Mouse (Mus musculus): Measurements from ENCODE around the gene Kif2c.

Kif2c gene

DNA sequence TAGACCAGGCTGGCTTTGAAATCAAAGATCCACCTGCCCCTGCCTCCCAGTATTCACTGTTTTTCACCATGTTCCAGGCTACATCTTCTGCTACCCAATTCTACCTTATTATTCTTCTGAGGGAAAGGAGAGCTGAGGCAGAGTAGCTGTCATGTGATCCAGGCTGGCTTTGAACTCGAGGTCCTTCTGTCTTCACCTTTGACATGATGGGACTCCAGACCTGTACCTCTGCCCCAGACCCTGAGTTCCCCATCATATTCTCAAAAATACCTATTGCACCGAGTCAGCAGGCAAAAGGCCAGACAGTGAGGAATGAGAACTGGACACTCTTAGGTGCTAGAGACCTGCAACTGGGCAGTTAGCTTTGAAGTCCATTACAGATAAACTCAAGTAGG, 47.8 kb downstream of the Kif2c start:
- in situ Hi-C loops (cut with MboI) = loop anchor here (10.0 kb wide), 1 partner anchor 310 kb away; the partner anchor contains the start of gene Hpdl

- in situ Hi-C loops (cut with MboI) = loop anchor here (10.0 kb wide), 1 partner anchor 309 kb away; the partner anchor contains the start of gene Hpdl
Observed at GRCm38 (mm10) chr4:117133817-117134600, 48.4 kb downstream of the Kif2c start, which contains the start of gene Plk3. Plk3 (minus strand) TSS chr4:117133963.

DNA sequence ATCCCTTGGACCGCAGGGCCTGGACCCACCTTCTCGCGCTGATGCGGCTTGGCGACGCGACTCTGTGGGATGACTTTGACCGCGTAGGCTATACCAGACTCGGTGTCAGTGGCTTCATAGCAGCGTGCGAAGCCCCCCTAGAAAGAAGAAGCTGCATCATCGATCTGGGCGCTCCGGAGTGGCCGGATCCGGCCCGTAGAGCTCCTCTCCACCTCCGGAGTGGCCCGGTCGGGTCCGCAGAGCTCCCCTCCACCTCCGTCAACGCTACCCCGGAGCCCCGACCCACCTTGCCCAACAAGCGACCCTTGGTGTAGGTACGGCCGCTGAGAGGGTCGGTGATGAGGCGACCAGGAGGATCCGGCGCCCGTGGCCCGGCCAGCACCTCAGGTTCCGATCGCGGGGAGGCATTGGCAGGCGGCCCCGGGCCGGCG, 49.1 kb downstream of the Kif2c start:
- in situ Hi-C loops (cut with MboI) = loop anchor here (10.0 kb wide), 1 partner anchor 309 kb away; the partner anchor contains the start of gene Hpdl

DNA sequence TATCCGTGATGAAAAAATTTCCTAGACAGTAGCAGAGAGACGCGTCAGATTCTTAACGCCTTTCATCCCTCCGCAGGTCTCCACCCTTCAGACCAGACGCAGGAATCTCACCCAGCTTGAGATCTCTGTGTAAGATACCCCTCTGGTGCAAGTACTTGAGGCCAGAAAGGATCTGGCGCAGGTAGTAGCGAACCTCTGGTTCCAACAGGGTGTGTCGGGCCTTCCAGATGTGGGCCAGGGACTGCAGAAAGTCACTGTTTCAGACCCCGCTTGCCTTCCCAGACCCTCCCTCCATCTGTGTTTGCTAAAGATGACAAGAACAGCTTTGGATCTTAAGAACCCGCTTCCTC, 49.7 kb downstream of the Kif2c start:
- in situ Hi-C loops (cut with MboI) = loop anchor here (10.0 kb wide), 1 partner anchor 308 kb away; the partner anchor contains the start of gene Hpdl

DNA sequence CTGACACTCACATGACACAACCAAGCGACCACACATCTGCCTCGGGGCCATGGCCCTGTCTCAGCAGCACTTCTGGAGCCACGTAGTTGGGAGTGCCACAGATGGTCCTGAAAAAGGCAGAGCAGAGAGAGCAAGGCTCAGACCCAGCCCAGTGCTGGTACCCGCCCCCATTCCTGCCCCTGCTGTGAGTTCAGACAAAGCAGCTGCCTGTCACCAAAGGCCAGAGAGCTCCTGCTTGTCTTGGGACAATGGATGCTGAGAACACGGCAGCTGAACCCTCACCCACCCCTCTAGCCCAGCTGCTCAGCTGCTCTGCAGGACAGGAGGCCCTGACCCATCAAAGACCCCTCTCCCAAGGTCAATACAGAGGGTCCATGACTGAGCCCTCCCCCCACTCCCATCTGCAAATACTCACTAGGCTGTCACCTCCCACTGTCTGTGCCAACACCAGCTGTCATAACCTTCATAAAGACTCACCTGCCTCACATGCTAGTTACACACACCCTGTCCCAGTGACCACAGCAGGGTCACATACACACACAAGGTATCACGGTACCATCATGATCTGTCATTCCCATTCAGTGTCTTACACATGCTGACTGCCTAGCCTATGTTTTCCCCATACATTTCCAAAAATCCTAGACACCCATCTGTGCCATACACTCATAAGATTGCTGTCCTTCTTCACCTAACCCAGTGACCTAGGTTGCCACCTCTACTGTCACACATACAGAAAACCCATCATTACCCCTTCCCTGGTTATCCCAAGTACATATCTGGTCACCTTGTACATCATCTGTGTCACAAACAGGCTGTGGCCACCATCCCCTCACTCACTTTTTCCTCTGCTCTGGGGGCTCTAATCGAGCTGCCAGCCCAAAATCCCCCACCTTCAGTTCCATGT, 50.3 kb downstream of the Kif2c start:
- in situ Hi-C loops (cut with MboI) = loop anchor here (10.0 kb wide), 1 partner anchor 307 kb away; the partner anchor contains the start of gene Hpdl

- in situ Hi-C loops (cut with MboI) = loop anchor here (10.0 kb wide), 1 partner anchor 306 kb away; the partner anchor contains the start of gene Hpdl
Observed at GRCm38 (mm10) chr4:117131198-117131597, 51.2 kb downstream of the Kif2c start.

- in situ Hi-C loops (cut with MboI) = loop anchor here (10.0 kb wide), 1 partner anchor 306 kb away; the partner anchor contains the start of gene Hpdl
Observed at GRCm38 (mm10) chr4:117130790-117131189, 51.6 kb downstream of the Kif2c start.

GRCm38 (mm10) chr4:117127991-117128686, 54.3 kb downstream of the Kif2c start:
- in situ Hi-C loops (cut with MboI) = loop anchor here (10.0 kb wide), 1 partner anchor 133 kb away; the partner anchor contains the start of genes Hectd3 and Urod

GRCm38 (mm10) chr4:117126675-117127290, 55.7 kb downstream of the Kif2c start, which contains the start of gene Tctex1d4:
Tctex1d4 (plus strand) TSS chr4:117126794.
- in situ Hi-C loops (cut with MboI) = loop anchor here (10.0 kb wide), 1 partner anchor 132 kb away; the partner anchor contains the start of genes Hectd3 and Urod

- in situ Hi-C loops (cut with MboI) = loop anchor here (10.0 kb wide), 1 partner anchor 131 kb away; the partner anchor contains the start of genes Hectd3 and Urod
Observed at GRCm38 (mm10) chr4:117125910-117126674, 56.3 kb downstream of the Kif2c start.

GRCm38 (mm10) chr4:117125348-117125909, 57.0 kb downstream of the Kif2c start, which contains the start of gene Btbd19:
Btbd19 (minus strand) TSS chr4:117125725.
- in situ Hi-C loops (cut with MboI) = loop anchor here (10.0 kb wide), 1 partner anchor 131 kb away; the partner anchor contains the start of genes Hectd3 and Urod

GRCm38 (mm10) chr4:117124518-117125347, 57.7 kb downstream of the Kif2c start:
- in situ Hi-C loops (cut with MboI) = loop anchor here (10.0 kb wide), 1 partner anchor 130 kb away; the partner anchor contains the start of genes Hectd3 and Urod

- in situ Hi-C loops (cut with MboI) = loop anchor here (10.0 kb wide), 1 partner anchor 129 kb away; the partner anchor contains the start of genes Hectd3 and Urod
Observed at GRCm38 (mm10) chr4:117124218-117124517, 58.3 kb downstream of the Kif2c start.

DNA sequence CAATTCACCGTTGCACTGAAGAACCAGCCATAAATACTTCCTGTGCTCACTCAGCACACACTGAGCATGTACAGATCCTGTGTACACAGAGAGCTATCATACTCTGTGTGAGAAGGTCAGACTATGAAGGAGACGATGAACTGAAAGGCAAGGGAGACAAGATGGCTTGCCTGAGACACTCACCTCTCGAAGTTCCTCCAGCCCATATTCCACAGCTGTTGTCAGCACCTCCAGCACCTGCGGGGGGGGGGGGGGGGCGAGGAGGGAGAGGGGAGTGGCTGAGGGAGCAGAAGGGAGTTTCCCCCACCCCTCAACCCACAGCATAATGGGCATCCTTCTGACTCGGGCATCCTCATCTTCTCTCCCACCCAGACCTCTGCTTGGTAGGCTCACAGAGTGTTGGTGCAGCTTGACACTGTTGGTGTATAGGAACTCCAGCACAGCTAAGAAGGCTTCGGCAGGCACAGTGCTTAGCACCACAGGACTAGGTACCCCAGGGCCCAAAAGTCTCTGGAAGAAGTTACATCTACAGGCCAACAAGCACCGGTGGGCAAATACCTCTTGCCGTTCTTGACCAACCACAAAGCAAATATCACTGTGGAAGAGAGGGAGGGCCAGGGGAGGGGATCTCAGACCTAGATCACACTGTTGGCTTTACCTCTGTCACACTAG, 58.8 kb downstream of the Kif2c start:
- in situ Hi-C loops (cut with MboI) = loop anchor here (10.0 kb wide), 1 partner anchor 129 kb away; the partner anchor contains the start of genes Hectd3 and Urod

GRCm38 (mm10) chr4:117122209-117122608, 60.2 kb downstream of the Kif2c start:
- in situ Hi-C loops (cut with MboI) = loop anchor here (10.0 kb wide), 1 partner anchor 127 kb away; the partner anchor contains the start of genes Hectd3 and Urod

- in situ Hi-C loops (cut with MboI) = loop anchor here (10.0 kb wide), 1 partner anchor 126 kb away; the partner anchor contains the start of genes Hectd3 and Urod
Observed at GRCm38 (mm10) chr4:117120445-117121414, 61.7 kb downstream of the Kif2c start.
